Mouse (Mus musculus) ES-Bruce4 (cell line): Measurements from ENCODE around the gene Gpbar1.

ENCODE experiments used
- CTCF ChIP-seq: IDR thresholded peaks from one replicate; pipeline ENCODE4 v1.8.1; 2011; ENCODE audit warnings: low read depth, low read length
- EP300 ChIP-seq: IDR thresholded peaks from 2 replicates; pipeline ENCODE4 v1.6.1; 2011; ENCODE audit warnings: low read depth, low read length; ENCODE audit not compliant: insufficient read depth
- POLR2A ChIP-seq: IDR thresholded peaks from one replicate; pipeline ENCODE4 v1.8.1; 2011; ENCODE audit warnings: low read length; ENCODE audit not compliant: insufficient read depth

GRCm38 (mm10) chr1:74230992-74231391 lies 47.4 kb upstream of the Gpbar1 start:
- TF ChIP-seq CTCF (no peak), EP300 (no peak), POLR2A (no peak)
